Mouse (Mus musculus) megakaryocyte progenitor cell, adult 5-6 weeks (primary cell): Measurements from ENCODE around the gene Bdh1. TPM values are rescaled to one million over a fixed set of nuclear protein-coding genes. Genes with fewer than 3 reads are reported as not detected.
A peak's percentile ranks its signal among the peaks of the same experiment; 100 is the strongest.

Experiments used
- ATAC-seq: replicated peaks from 2 replicates; pipeline ENCODE4 v1.8.0; 2016; ENCODE audit warnings: mild to moderate bottlenecking, moderate TSS enrichment, inconsistent platforms; ENCODE audit not compliant: poor library complexity
- total RNA-seq, 2 experiments: library from RNA; stranded (forward) in 1 of 2; stranded (reverse) in 1 of 2; fragments of 157-497, 149-512 nt in 1 of 2; fragments of 200-1000 nt in 1 of 2; gene quantifications; 2 replicates each; pipeline versions ENCODE4 v1.2.3 to v1.2.4; 2015 to 2017

Bdh1 gene
- total RNA-seq, 2 experiments from 2014 or later = 2.6 to 4.7 TPM

DNA sequence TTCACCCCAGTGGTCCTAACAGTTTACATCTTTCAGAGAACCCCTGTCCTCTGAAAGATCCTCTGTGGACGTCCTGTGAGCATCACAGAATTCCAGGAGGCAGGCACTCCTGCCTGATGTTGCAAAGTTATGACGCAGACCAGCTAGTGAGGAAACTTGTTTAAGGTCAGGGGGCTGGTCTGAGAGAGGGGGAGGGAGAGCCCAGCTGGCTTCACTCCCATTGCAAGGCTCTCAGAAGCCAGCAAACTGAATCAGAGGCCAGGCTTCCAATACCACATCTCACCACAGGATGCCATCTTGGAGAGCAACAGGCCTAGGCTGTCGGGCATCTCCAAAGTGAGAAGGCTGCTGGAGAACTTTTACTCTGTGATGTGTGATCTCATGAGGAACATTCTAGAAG, 78.5 kb downstream of the Bdh1 start:
- no peak for ATAC-seq

DNA sequence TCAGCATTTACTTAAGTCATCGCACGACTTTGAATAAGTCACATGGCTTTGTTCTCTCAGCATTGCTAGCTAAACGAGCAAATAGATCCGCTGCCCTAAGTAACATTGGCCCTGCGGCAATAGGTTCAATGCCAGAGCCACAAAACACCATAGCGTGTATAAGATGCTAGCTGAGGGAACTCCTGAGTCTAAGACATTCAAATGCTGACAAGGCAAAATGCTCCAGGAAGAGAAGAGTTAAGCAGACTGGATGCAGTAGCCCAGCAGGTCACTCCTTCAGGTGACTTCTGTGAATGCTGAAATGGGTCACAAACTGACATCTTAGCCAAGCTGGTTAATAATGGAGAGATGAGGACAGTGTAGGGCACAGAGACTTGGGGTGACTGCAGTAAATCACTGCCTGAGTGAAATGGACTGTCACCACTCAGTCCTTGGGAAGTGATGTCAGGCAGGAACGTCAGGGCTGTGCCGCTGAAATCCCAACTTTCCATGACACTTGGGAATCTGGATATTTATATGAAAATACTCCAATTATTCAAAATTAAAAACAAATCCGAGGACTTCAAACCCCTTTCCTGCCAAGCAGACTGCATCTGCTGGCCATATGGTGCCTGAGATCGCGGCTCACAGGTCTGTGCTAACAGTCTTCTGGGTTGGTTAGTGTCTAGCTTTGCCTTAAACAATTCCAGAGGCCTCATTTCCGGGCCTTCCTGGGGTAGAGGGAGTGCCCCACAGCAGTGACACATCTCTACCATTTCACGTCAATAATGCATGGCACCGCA, 79.1 kb downstream of the Bdh1 start:
- no peak for ATAC-seq

DNA sequence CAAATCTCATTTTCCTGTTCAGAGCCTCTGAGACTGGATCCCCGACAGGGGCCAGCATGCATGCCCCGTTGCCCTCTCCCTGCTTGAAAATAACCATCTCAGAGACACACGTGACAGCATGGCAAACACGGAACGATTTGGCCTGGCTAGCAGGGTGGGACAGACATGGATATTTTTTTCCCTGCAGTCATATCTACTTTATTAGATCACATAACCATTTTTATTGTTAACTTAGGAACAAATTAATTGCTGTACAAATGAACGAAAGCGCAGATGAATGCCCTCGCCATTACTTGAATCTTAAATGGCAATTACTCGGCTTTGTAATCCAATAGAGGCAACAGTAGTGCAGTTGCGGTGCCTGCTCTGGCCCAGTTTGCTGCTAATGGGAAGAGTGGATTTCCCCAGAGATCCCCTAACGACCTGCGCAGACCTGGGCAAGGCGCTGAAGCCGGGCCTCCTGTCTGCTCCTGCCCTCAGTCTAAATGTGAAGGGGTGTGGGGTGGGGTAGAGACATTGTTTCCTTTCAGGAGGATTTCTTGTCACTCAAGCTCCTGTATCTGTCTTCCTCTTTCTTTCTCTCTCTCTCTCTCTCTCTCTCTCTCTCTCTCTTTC, 79.8 kb downstream of the Bdh1 start:
- no peak for ATAC-seq

DNA sequence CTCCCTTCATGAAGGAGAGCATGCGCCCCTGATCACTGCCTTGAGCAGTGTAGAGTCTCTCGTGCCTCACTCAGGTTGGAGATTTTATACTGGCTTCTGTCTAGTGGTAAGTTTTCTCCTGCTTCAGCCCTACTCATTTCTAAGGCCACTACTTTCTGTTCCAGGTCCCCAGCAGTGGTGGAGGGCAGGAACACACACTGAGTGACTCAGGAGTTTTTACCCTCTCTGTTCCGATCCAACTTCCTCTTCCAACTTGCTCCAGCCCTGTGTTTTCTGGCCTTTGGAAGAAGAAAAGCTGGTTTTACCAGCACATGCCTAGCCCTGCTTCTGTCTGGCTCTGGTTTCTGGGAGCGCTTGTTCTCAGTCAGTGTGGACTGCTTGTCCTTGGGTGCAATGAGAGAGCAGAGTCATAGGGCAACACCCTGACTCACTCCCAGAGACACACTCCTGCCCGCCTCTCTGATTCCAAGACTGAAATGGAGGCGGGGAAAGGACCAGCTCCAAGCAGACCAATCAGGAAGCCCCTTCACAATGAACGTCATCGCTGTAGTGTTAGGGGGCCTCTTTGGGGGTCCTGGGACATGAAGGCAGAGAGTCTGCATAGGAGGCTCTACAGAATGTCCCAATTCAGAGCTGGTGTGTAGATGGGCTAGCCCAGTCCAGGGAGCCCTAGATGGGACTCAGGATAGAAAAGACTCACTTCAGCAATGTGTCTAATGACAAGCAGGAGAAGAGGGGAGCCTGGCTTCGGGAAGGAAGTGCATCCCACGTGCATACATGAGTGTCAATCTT, 84.8 kb downstream of the Bdh1 start:
- peak; percentile 42; the same call in 1 of the 2 replicates for ATAC-seq

DNA sequence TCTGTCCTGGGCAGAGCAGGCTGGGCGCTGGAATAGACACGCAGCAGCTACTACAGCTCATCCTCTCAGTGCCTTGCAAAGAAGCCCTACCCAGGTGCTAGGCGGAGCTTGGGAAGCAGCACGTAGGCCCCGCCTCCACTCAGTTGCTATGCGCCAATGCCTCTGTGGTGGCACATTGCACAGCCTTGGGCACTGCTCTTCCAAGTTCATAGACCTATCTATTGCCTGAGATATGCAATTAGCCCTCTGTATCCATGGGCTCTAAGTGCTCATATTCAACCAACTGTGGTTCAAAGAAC, 85.3 kb downstream of the Bdh1 start:
- peak; percentile 69 for ATAC-seq

DNA sequence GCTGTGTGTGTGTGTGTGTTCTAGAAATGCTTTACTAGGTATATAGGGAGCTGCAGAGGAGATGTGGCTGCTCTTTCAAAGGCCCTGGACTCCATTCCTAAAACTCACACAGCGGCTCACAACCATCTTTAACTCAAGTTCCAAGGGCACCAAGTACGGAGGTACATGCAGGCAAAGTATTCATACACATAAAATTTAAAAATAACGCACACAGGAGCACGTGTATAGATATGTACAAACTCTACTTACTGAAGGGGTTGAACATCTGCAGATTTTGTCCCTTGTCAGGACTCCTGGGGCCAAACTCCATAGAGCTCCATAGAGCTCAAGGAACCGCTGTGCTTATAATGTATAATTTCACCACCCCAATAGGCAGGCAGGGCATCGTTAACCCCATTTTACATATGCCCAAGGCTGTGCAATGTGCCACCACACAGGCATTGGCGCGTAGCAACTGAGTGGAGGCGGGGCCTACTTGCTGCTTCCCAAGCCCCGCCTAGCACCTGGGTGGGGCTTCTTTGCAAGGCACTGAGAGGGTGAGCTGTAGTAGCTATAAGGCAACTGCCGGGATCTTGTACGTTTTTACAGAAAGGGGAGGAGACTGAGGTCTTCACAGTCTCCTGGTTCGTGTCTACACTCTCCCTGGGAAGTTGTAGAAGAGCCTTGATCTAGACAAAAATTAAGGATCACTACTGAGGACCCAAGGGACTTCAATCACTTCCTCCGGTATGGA, 85.9 kb downstream of the Bdh1 start:
- peak; percentile 82 for ATAC-seq

Other genes starting within 250 kb of the Bdh1 start
- 30.1 and 30.7 TPM in 2 replicates for gene Acap2, start 221.0 kb upstream of the Bdh1 start, total RNA-seq (2015)
- 39.4 and 46.9 TPM in 2 replicates for gene Acap2, start 221.0 kb upstream of the Bdh1 start, total RNA-seq (2017)
- 54.5 and 70.3 TPM in 2 replicates for gene Ppp1r2, start 147.0 kb upstream of the Bdh1 start, total RNA-seq (2015)
- gene Ppp1r2, start 147.0 kb upstream of the Bdh1 start, total RNA-seq (2017) = 49.6 and 51.7 TPM in 2 replicates
- gene Apod, start 107.5 kb upstream of the Bdh1 start, total RNA-seq (2015) = not detected in 2 replicates
- not detected in 2 replicates for gene Apod, start 107.5 kb upstream of the Bdh1 start, total RNA-seq (2017)
- gene Dlg1, start 241.2 kb downstream of the Bdh1 start, total RNA-seq (2015) = 24.3 and 31.0 TPM in 2 replicates
- 24.9 and 48.2 TPM in 2 replicates for gene Dlg1, start 241.2 kb downstream of the Bdh1 start, total RNA-seq (2017)